Comparison of ENCODE assay signal across 16 mouse cellular contexts in genomic region chr4:141352986-141353385, GRCm38 (mm10). TPM values are rescaled to one million over a fixed set of nuclear protein-coding genes. Genes with fewer than 3 reads are reported as not detected.
DNase-seq lines count a peak whose midpoint lies in the region; ATAC-seq and TF ChIP-seq lines count a peak whose summit lies in the region.
"Had no signal": no experiment of that assay in that cellular context is flagged by ENCODE, and none has a peak within 500 bp of the region (broad histone marks: within the 10 kb centered on the region; RNA-seq: fewer than 3 reads in every experiment).

No protein-coding gene starts in this region.

- H3K9ac ChIP-seq in intestine, embryonic 16.5 days (ENCODE audit: low read depth, low read length), result peak overlapping the region; percentile 49; the same call in 1 of the 2 replicates
- no peak overlapping the region for H3K9ac ChIP-seq in intestine, embryonic 15.5 days
- H3K9ac ChIP-seq: liver, embryonic 15.5 days; midbrain, embryonic 15.5 days had no signal

- H3K27me3 ChIP-seq in intestine, embryonic 16.5 days (replicated peaks; ENCODE audit: control insufficient read depth, insufficient read depth, low read length), result no peaks in the 10 kb centered on the region
- H3K27me3 ChIP-seq in intestine, embryonic 15.5 days (replicated peaks), result no peaks in the 10 kb centered on the region
- H3K27me3 ChIP-seq in E14TG2a.4 (ENCODE audit: insufficient read depth, low read length), result no peaks in the 10 kb centered on the region
- H3K27me3 ChIP-seq: liver, embryonic 15.5 days; midbrain, embryonic 15.5 days had no signal

- 78% methylated on average over 5 of the region's 5 CpGs for WGBS in intestine, embryonic 16.5 days
- 81% methylated on average over 5 of the region's 5 CpGs for WGBS in intestine, embryonic 15.5 days

- H3K36me3 ChIP-seq in intestine, embryonic 16.5 days (ENCODE audit: control insufficient read depth, insufficient read depth, low read length), result no peaks in the 10 kb centered on the region
- H3K36me3 ChIP-seq in intestine, embryonic 15.5 days, result no peaks in the 10 kb centered on the region
- H3K36me3 ChIP-seq in E14TG2a.4 (ENCODE audit: insufficient read depth, low read length), result no peaks in the 10 kb centered on the region
- H3K36me3 ChIP-seq: liver, embryonic 15.5 days; midbrain, embryonic 15.5 days had no signal

- peak overlapping the region; percentile 76 for H3K27ac ChIP-seq in intestine, embryonic 16.5 days (ENCODE audit: low read length)
- no peak overlapping the region for H3K27ac ChIP-seq in intestine, embryonic 15.5 days
- H3K27ac ChIP-seq: liver, embryonic 15.5 days; midbrain, embryonic 15.5 days had no signal

- no peak for TF ChIP-seq CTCF in E14TG2a.4 (conservative IDR thresholded peaks at IDR 0.05; ENCODE audit: low read length)

- peaks cover 20% of the 10 kb centered on the region for H3K4me1 ChIP-seq in intestine, embryonic 16.5 days (ENCODE audit: control insufficient read depth, insufficient read depth, low read length)
- H3K4me1 ChIP-seq in intestine, embryonic 15.5 days (replicated peaks), result peaks cover 20% of the 10 kb centered on the region
- peaks cover 70% of the 10 kb centered on the region for H3K4me1 ChIP-seq in E14TG2a.4 (replicated peaks; ENCODE audit: low read depth, low read length)
- H3K4me1 ChIP-seq: liver, embryonic 15.5 days; midbrain, embryonic 15.5 days had no signal

- DNase-seq in kidney, adult 8-10 months, result peak; percentile 70 to 74
- peak; percentile 75 to 82 for DNase-seq in kidney, postnatal 36 days
- no peak for DNase-seq in cerebellum, postnatal 14 days
- DNase-seq in thymus, postnatal 14 days, result no peak
- DNase-seq: adrenal gland, adult 2 months; cerebellum, postnatal 25 days; embryo, embryonic 11 days; heart, adult 18-20 months; lung, postnatal 14 days; right cerebral cortex, postnatal 14 days had no signal

- no peak for ATAC-seq in intestine, embryonic 16.5 days
- no peak for ATAC-seq in intestine, embryonic 15.5 days
- ATAC-seq: midbrain, embryonic 15.5 days had no signal

- 0 out of 2 replicates have a peak, but pooled peaks cover 7% of the 10 kb centered on the region for H3K9me3 ChIP-seq in intestine, embryonic 16.5 days (ENCODE audit: control insufficient read depth, low read length)
- no peaks in the 10 kb centered on the region for H3K9me3 ChIP-seq in intestine, embryonic 15.5 days
- no peaks in the 10 kb centered on the region; the same call in 1 of the 2 replicates for H3K9me3 ChIP-seq in E14TG2a.4 (ENCODE audit: low read length)
- H3K9me3 ChIP-seq: liver, embryonic 15.5 days; midbrain, embryonic 15.5 days had no signal

- no peak overlapping the region for H3K4me2 ChIP-seq in intestine, embryonic 16.5 days (ENCODE audit: low read depth, low read length)
- no peak overlapping the region for H3K4me2 ChIP-seq in intestine, embryonic 15.5 days (replicated peaks)
- H3K4me2 ChIP-seq: liver, embryonic 15.5 days; midbrain, embryonic 15.5 days had no signal

- H3K4me3 ChIP-seq in intestine, embryonic 16.5 days (ENCODE audit: low read length), result no peak overlapping the region
- no peak overlapping the region for H3K4me3 ChIP-seq in intestine, embryonic 15.5 days (replicated peaks)
- peak overlapping the region; percentile 71 for H3K4me3 ChIP-seq in E14TG2a.4 (replicated peaks; ENCODE audit: low read length)
- H3K4me3 ChIP-seq: liver, embryonic 15.5 days; midbrain, embryonic 15.5 days; myocyte had no signal

RNA-seq across cellular contexts. Expression of gene Fam131c, which starts 15.0 kb away (rescaled TPM):
- 1.5 and 1.6 TPM in 2 replicates for polyA plus RNA-seq in intestine, embryonic 16.5 days (2015; fragmentation: Nextera tagmentation; extraction: Ambion mirVana)
- polyA plus RNA-seq in intestine, embryonic 15.5 days (2015; fragmentation: Nextera tagmentation; extraction: Ambion mirVana), result 2.0 and 2.3 TPM in 2 replicates

RNA-seq across cellular contexts. Expression of gene Clcnka, which starts 45.5 kb away (rescaled TPM):
- 0.13 and 0.15 TPM in 2 replicates for polyA plus RNA-seq in intestine, embryonic 16.5 days (2015; fragmentation: Nextera tagmentation; extraction: Ambion mirVana)
- 0.06 and 0.08 TPM in 2 replicates for polyA plus RNA-seq in intestine, embryonic 15.5 days (2015; fragmentation: Nextera tagmentation; extraction: Ambion mirVana)
- polyA plus RNA-seq: liver, embryonic 15.5 days; midbrain, embryonic 15.5 days had no signal

RNA-seq across cellular contexts. Expression of gene Epha2, which starts 51.9 kb away (rescaled TPM):
- polyA plus RNA-seq in intestine, embryonic 16.5 days (2015; fragmentation: Nextera tagmentation; extraction: Ambion mirVana), result 7.6 and 8.5 TPM in 2 replicates
- polyA plus RNA-seq in intestine, embryonic 15.5 days (2015; fragmentation: Nextera tagmentation; extraction: Ambion mirVana), result 6.7 and 7.2 TPM in 2 replicates

Comparison
In these comparisons a context has a peak if more than half of its experiments do, and no peak if none do; other contexts are left out.
1. DNase-seq: peak in kidney, adult 8-10 months (2 of 2) and kidney, postnatal 36 days (2 of 2); none in cerebellum, postnatal 14 days (0 of 2) and thymus, postnatal 14 days (single experiment).